Mouse (Mus musculus): ENCODE measurements at regions not wholly inside any gene's neighbourhood (a gene's known extent, or its start where the extent isn't known, plus 50 kb on each side); places are given as distances from the start of the nearest gene placed in this dataset.

- no peak for TF ChIP-seq POLR2A (IDR thresholded peaks at IDR 0.05; ENCODE audit: insufficient read depth, low read depth, low read length)
- no peak for TF ChIP-seq CTCF (IDR thresholded peaks at IDR 0.05)
- TF ChIP-seq EP300 (IDR thresholded peaks at IDR 0.05; ENCODE audit: insufficient read depth, low read depth, low read length) = no peak
These were observed 152.8 kb downstream of the Pten start for GRCm38 (mm10) chr19:32910050-32910462.
